Mouse (Mus musculus) kidney, postnatal 0 days (tissue): ENCODE measurements around the gene Olfr447. TPM values are rescaled to one million over a fixed set of nuclear protein-coding genes. Genes with fewer than 3 reads are reported as not detected.

ENCODE experiments used
- ATAC-seq: fragments of 200-750 bp; cut with Nextera tagmentation; replicated peaks from 2 replicates; pipeline ENCODE4 v1.8.0; 2017; ENCODE audit warnings: low read depth, moderate number of reproducible peaks, moderate TSS enrichment, moderate library complexity; ENCODE audit not compliant: low FRiP score
- DNase-seq: peaks from one replicate; pipeline ENCODE4 v3.0.0-alpha.2; 2016; ENCODE audit warnings: low spot score
- H3K27ac ChIP-seq: fragments of 300-500 bp; sonication (generic); 2 replicates; pipeline ENCODE4 v1.5.1; 2014; ENCODE audit warnings: mild to moderate bottlenecking
- H3K27me3 ChIP-seq: fragments of 300-500 bp; sonication (generic); 2 replicates; pipeline ENCODE4 v1.6.1; 2014; ENCODE audit warnings: low read length, mixed read lengths; ENCODE audit not compliant: insufficient read depth
- H3K36me3 ChIP-seq: fragments of 300-500 bp; sonication (generic); 2 replicates; pipeline ENCODE4 v1.6.1; 2014; ENCODE audit warnings: low read length, mixed read lengths; ENCODE audit not compliant: insufficient read depth
- H3K4me1 ChIP-seq: fragments of 300-500 bp; sonication (generic); replicated peaks from 2 replicates; pipeline ENCODE4 v1.6.1; 2014; ENCODE audit warnings: antibody characterized with exemption, low read length, mixed read lengths; ENCODE audit not compliant: insufficient read depth
- H3K4me2 ChIP-seq: fragments of 300-500 bp; sonication (generic); 2 replicates; pipeline ENCODE4 v1.6.1; 2014; ENCODE audit warnings: mild to moderate bottlenecking, low read length, moderate library complexity, mixed read lengths
- H3K4me3 ChIP-seq: fragments of 300-500 bp; sonication (generic); replicated peaks from 2 replicates; pipeline ENCODE4 v1.5.1; 2014; ENCODE audit warnings: low read depth, low read length
- H3K9ac ChIP-seq: fragments of 300-500 bp; sonication (generic); 2 replicates; pipeline ENCODE4 v1.6.1; 2014; ENCODE audit warnings: low read depth, low read length
- H3K9me3 ChIP-seq: fragments of 300-500 bp; sonication (generic); replicated peaks from 2 replicates; pipeline ENCODE4 v1.6.1; 2016; ENCODE audit warnings: low read length, inconsistent platforms, mixed read lengths
- CTCF ChIP-seq: IDR thresholded peaks from 2 replicates; pipeline ENCODE4 v1.5.1; 2016; ENCODE audit warnings: antibody characterized with exemption, low read depth, mild to moderate bottlenecking, moderate library complexity
- WGBS: fragments of 180-500 bp; shearing (Covaris S2); extraction: QIAGEN DNeasy Blood & Tissue Kit; methylation state at CpG from one replicate; pipeline ENCODE4 v1.1.7; 2014; 5-methylcytosine and 5-hydroxymethylcytosine counted together
- polyA plus RNA-seq: library from polyadenylated mRNA; unstranded; fragments of >200 nt; fragmentation: Nextera tagmentation; extraction: Ambion mirVana; gene quantifications from 2 replicates; pipeline ENCODE4 v1.2.1, GENCODE M21; 2015

Olfr447 gene
- polyA plus RNA-seq, 1 experiment from 2014 or later, result not detected

DNA sequence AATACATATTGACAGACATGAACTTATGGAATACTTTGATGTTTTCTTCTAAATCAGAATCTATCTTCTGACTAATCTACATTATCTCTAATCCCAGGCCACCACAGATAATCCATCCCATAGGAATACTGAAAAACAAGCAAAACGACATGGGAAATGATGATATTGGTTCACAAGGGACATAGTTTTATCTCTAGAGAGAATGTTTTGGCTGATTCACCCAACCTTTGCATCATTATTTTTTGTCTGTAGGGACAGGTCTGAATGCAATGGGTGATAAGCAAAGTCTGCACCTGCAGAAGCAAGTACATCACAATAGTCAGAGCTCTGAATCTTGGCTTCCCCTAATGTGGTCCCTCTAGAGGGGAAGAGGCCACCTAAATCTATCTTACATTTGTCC lies 40.1 kb downstream of the Olfr447 start, which contains the start of gene Olfr444:
Olfr444 (plus strand) TSS at position 301 of the 400 bp plus-strand sequence.
- no peak for ATAC-seq
- no peak for TF ChIP-seq CTCF
- Histone ChIP-seq H3K4me3 (no peak within 1 kb of the TSS), H3K9ac (no peak within 1 kb of the TSS), H3K27ac (no peak within 1 kb of the TSS), H3K9me3 (no peaks in the 10 kb centered on the region), H3K4me1 (no peaks in the 10 kb centered on the region), H3K27me3 (no peaks in the 10 kb centered on the region), H3K36me3 (no peaks in the 10 kb centered on the region), H3K4me2 (no peak within 1 kb of the TSS)
- 71% methylated on average over 1 of the region's 1 CpGs for WGBS
- DNase-seq, result no peak

Other genes with a start within 250 kb of the Olfr447 start
- gene Tcaf1, start 198.8 kb upstream of the Olfr447 start, polyA plus RNA-seq, result 59.6 and 63.4 TPM in 2 replicates
- gene Olfr453, start 169.5 kb upstream of the Olfr447 start, polyA plus RNA-seq, result not detected in 2 replicates
- not detected in 2 replicates for gene Olfr38, start 152.5 kb upstream of the Olfr447 start, polyA plus RNA-seq
- gene Olfr452, start 123.8 kb upstream of the Olfr447 start, polyA plus RNA-seq, result not detected in 2 replicates
- gene Olfr450, start 96.9 kb upstream of the Olfr447 start, polyA plus RNA-seq, result not detected in 2 replicates
- not detected in 2 replicates for gene Olfr449, start 74.5 kb upstream of the Olfr447 start, polyA plus RNA-seq
- not detected in 2 replicates for gene Olfr448, start 18.4 kb upstream of the Olfr447 start, polyA plus RNA-seq
- gene Olfr446, start 12.5 kb downstream of the Olfr447 start, polyA plus RNA-seq, result not detected in 2 replicates
- gene Olfr444, start 40.2 kb downstream of the Olfr447 start, polyA plus RNA-seq, result not detected in 2 replicates
- not detected in 2 replicates for gene Olfr441, start 197.5 kb downstream of the Olfr447 start, polyA plus RNA-seq
- not detected in 2 replicates for gene Olfr237-ps1, start 237.7 kb downstream of the Olfr447 start, polyA plus RNA-seq